Mouse (Mus musculus): Measurements from ENCODE around the gene Arrb2. TPM values are rescaled to one million over a fixed set of nuclear protein-coding genes. Genes with fewer than 3 reads are reported as not detected.
"Not testable (repeated sequence)": the region's sequence is repeated elsewhere in the genome, so short reads cannot be mapped to it uniquely, and the experiment has no call there.

Arrb2 gene
- polyA plus RNA-seq, 3 experiments from 2014 or later: 50.6 to 129 (median 119) TPM

DNA sequence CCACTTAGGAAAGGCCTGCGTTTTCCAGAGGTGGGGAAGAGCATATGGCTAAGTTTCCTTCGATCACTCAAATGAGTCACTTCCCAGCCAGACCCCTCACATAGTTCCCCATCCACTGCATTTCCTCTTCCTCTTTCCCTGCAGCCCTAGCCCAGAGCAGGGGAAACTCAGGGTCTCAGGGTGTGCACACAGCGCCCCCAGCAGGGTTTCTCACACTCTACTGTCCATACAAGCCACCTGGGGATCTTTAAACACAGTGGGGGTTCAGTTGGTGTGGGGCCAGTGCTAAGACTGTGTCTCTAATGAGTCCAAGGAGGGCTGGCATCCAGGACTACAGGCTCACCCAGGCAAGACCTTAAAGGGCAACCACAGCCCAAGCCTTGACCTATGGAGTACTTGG, 14.3 kb downstream of the Arrb2 start:
- no peak for ATAC-seq

GRCm38 (mm10) chr11:70447373-70447772, 14.9 kb downstream of the Arrb2 start:
- no peak for ATAC-seq

GRCm38 (mm10) chr11:70450926-70451325, 18.5 kb downstream of the Arrb2 start:
- ATAC-seq: no peak

DNA sequence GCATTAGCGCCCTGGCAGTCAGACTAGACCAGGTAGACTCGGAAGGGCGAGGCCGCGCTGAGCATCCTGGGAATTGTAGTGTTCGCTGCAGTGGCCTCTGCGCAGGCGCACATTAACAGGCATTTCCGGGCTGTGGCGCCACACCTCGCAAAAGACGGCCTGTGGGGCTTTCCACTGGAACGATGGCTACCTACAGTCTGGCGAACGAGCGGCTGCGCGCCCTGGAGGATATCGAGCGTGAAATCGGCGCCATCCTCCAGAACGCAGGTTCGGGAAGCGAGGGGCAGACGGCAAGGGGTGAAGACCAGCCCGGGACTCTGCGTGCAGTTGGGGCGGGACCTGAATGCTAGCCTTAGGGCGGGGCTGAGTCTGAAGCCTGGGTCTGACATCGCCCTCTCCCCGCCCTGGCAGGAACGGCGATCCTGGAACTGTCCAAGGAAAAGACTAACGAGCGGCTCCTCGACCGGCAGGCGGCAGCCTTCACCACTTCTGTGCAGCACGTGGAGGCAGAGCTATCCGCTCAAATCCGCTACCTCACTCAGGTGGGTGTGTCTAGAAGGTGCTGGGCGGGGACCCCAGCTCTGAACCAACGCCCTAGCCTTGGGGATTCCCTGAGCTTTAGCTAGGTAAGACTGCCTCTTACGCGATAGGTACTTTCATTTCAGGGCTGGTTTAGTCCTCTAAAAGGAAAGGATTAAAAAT, 19.5 kb downstream of the Arrb2 start, which contains the start of gene Med11:
Med11 (plus strand) TSS at position 123 of the 702 bp plus-strand sequence.
- peak; percentile 96 for ATAC-seq

DNA sequence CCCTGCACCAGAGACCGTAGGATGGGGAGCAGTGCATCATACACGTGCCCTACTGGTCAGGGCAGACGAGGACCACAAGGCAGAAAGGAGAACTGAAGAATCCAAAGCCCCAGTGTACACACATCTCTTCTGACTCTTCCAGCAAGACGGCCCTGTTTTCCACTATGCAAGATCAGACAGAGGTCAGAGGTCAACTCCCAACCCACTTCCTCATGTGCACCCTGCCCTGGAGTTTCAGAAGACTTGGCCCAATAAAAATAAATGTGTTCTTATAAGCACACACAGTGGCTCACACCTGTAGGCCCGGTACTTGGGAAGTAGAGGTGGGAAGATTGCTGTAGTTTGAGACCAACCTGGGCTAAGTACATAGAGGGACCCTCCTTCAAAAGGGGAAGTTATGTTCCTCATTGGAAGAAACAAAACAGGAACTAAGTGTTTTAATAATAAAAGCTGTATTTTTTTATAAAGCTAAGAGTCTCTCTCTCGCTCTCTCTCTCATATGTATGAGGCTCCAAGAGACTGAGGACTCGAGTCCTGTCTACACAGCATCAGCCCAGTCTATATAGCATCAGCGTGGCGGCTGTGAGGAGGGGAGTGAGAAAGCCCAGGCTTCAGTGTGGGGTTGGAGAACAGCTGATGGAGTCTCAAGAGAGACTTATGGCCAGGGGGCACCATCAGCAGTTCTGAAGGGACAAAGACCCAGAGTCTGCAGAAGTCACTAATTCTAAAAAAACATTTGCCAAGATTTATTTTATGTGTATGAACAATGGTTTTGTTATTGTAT, 21.0 kb downstream of the Arrb2 start:
- no peak for ATAC-seq

- no peak for ATAC-seq
These were observed 26.5 kb downstream of the Arrb2 start, which contains the start of gene Zmynd15 for GRCm38 (mm10) chr11:70458688-70459600. Gene Zmynd15 (plus strand): TSS chr11:70459433.

DNA sequence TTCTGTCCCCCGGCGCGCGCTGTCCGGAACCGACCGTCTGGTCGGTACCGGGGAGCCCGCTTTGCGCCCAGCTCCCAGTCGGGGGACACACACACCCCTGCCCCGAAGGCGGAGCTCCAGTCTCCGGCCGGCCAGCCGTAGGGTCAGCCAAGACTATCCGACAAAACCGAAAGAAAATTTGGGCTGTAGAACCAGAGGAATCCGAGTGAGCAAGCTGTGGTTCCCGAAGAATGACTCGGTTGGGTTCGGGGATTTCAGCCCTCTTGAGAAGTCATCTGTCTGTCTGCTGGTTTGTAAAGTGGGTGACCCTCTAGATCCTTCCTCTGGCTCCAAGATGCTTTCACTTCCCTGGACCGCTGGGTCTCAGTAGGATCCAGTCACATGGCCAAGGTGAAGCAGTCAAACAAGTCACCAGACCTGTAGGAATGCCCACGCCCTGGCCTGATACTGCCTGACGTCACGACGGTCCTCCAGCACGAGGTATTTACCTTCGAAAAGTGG, 27.2 kb downstream of the Arrb2 start, which contains the start of gene Cxcl16:
Cxcl16 (minus strand) TSS at position 384 of the 501 bp plus-strand sequence.
- ATAC-seq: no peak

DNA sequence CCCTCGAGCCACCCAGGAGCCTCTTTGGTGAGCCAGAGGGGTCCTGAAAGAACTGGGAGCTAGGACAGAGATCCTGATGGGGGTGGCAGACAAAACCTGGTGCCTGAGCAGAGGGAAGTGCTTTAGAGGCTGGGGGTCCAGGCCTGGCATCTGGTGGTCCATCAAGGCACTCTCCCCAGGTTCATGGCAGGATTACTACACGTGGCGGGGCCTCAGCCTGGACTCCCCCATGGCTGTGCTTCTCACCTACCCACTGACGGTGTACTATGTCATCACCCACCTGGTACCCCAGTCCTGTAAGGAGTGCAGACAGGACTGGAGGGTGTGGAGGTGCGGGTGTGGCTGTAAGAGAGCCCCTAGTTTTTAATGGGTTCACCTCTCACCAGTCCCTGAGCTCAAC, 31.5 kb downstream of the Arrb2 start:
- ATAC-seq: no peak

- ATAC-seq: no peak
These were observed 32.8 kb downstream of the Arrb2 start for GRCm38 (mm10) chr11:70465211-70465610.

DNA sequence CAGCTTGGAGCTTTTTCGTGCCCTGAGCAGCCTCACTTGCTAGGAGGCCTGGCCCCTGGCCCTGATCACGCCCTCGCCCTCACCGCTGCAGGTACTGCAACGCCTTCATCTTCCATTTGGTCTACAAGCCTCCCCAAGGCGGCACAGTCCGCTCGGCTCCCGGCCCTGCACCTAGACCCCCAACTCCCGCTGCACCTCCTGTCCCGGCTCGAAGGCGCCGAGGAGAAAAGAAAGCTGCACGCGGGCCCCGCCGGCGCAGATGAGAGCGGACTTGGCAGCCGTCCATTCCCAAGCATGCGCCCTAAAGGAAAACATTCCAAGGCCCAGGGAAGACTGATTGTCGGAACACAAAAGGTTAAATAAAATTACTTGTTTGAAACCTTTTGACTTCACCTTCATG, 33.4 kb downstream of the Arrb2 start:
- no peak for ATAC-seq

- ATAC-seq: no peak
These were observed 35.6 kb downstream of the Arrb2 start for GRCm38 (mm10) chr11:70467902-70468619.

- no peak for ATAC-seq
These were observed 37.3 kb downstream of the Arrb2 start for GRCm38 (mm10) chr11:70469764-70470163.

DNA sequence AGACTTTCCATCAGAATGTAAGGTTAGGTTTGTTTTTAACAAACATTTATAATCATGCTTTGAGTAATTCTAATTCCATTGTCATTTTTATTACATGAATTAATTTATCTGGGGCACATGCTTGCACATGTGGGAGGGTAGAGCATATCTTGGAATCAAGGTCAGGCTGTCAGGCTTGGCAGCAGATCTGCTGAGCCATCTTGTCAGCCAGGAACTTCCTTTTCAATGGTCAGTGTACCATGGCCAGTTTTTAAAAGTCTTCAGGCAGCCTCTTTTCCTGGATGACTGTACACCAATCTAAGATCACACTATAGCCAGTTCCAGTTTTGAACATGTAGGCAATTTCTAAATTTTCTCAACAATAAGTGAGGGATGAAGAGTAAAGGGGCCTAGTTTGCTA, 40.3 kb downstream of the Arrb2 start:
- no peak for ATAC-seq

DNA sequence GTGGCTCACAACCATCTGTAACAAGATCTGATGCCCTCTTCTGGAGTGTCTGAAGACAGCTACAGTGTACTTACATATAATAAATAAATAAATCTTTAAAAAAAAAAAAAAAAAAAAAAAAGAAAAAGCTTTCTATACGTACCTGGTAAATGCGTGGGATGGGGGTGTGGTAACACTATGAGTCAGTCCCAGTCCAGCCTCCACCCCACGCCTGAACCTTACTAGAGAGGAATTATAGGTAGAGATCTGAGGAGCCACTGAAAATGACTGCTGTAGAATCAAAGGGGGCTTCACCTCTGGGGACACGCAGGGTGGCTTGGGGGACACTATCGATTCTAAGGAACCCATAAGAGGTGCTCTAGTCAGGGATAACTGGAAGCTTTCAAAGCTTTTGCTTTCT, 40.9 kb downstream of the Arrb2 start:
- not testable (repeated sequence) for ATAC-seq

DNA sequence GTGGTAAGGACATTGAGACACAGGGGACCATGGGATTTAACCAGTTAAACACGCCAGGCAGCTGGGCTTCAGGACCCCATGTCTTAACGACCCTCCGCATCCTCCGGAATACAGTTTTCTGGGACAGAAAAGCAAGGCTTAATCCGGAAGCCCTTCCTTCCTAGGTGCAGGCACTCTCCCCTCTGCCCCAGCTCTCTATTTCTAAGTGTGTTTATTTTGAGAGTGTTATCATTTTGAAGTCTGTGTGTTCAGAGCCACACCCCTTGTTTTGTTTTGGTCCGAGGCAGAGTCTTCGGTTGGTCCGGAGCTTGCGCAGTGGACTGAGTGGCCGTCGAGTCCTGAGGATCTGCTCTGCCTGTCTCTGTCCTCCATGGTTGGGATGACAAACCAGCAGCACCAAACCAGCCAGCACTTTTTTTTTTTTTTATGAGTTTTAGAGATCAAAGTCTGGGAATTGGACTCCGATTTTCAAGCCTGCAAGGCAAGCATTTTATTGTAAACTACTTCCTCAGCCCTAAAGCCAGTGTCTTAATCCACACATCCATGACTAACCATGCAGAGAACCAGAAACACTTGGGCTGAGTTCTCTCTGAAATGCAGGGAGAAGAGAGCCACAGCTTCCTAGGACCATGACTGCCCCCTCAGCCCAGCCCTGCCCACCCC, 42.6 kb downstream of the Arrb2 start:
- no peak for ATAC-seq

- no peak for ATAC-seq
These were observed 53.1 kb downstream of the Arrb2 start for GRCm38 (mm10) chr11:70485498-70485897.

- no peak for ATAC-seq
These were observed 55.4 kb downstream of the Arrb2 start for GRCm38 (mm10) chr11:70487816-70488215.

DNA sequence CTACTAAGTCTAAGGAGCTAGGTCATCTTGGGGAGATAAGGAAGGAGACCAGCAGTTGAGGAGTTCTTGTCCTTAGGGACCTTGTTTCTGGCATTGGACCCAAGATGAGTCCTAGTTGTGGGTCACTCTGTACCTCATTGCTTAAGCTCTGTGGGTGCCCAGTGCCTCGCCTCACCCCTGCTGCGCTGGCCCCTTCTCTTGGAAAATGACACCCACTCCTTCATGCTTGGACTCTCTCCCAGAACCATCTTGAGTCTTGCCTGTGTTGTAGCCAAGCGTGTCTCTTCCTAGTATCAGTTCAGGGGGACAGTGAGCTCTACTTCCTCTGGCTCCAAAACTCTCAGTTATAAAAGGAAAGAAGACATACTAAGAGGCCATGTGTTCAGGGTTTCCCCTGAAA, 56.7 kb downstream of the Arrb2 start:
- ATAC-seq: no peak

GRCm38 (mm10) chr11:70489684-70490083, 57.2 kb downstream of the Arrb2 start:
- ATAC-seq: no peak
